Mouse (Mus musculus) neural tube, embryonic 10.5 days (tissue): ENCODE measurements at regions not wholly inside any gene's neighbourhood (a gene's known extent, or its start where the extent isn't known, plus 50 kb on each side); places are given as distances from the start of the nearest gene placed in this dataset.

Experiments
- DNase-seq: peaks from one replicate; pipeline ENCODE4 v3.0.0-alpha.2; 2017; ENCODE audit warnings: low spot score; ENCODE audit errors: extremely low spot score

DNA sequence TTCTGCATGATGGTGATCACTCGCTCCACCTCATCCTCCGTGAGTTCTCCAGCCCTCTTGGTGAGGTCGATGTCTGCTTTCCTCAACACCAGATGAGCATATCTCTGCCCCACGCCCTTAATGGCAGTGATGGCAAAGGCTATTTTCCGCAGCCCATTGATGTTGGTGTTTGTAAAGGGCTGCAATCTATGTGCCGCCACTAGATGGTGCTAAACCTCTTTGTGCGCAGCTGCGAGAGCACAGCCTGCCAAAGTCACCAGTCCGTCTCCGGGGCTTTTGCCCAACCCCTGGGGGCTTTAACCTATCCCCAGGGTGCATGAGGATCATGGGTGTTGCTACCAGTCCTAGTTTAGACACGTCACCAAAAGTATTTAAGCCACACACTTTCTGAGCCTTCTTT, 140.9 kb upstream of the Cts3 start:
- peak; percentile 12 for DNase-seq

DNA sequence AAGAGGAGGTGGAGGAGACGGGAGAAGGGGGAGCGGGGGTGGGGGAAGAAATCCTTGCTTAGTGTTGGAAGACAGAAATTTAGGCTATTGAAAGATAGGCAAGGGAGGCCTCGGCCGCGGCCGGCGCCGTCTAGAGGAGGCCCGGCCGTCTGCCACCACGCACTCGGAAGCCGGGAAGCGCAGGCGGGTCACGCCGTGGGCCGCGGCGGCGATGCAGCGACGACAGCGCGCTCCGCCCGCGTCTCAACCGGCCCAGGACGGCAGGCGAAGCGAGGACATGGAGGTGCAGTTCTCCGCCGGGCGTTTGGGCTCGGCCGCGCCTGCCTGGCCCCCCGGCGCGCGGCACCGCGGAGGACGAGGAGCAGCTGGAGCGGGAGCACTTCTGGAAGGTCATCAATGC, 95.8 kb upstream of the Cts3 start:
- DNase-seq = no peak
